Mouse (Mus musculus) small intestine, adult 2 months (tissue): ENCODE measurements around the gene Tmem177. TPM values are rescaled to one million over a fixed set of nuclear protein-coding genes. Genes with fewer than 3 reads are reported as not detected.

Experiments used
- H3K27ac ChIP-seq: fragments of 200-500 bp; 2 replicates; pipeline ENCODE4 v1.5.1; 2012; ENCODE audit warnings: low read depth, low read length, control low read depth, inconsistent platforms; ENCODE audit not compliant: insufficient read depth
- H3K27me3 ChIP-seq: fragments of 200-500 bp; 2 replicates; pipeline ENCODE4 v1.6.1; 2012; ENCODE audit warnings: mild to moderate bottlenecking, moderate library complexity, low read length, inconsistent platforms; ENCODE audit not compliant: control insufficient read depth, insufficient read depth
- H3K36me3 ChIP-seq: fragments of 200-500 bp; 2 replicates; pipeline ENCODE4 v1.6.1; 2012; ENCODE audit warnings: mild to moderate bottlenecking, low read length, control low read depth, inconsistent platforms; ENCODE audit not compliant: control insufficient read depth, insufficient read depth
- H3K4me1 ChIP-seq: fragments of 200-500 bp; 2 replicates; pipeline ENCODE4 v1.6.1; 2012; ENCODE audit warnings: low read length, inconsistent platforms, mixed read lengths; ENCODE audit not compliant: control insufficient read depth, insufficient read depth, insufficient read length
- H3K4me3 ChIP-seq: fragments of 200-500 bp; 2 replicates; pipeline ENCODE4 v1.5.1; 2012; ENCODE audit warnings: low read depth, mild to moderate bottlenecking, control low read depth, inconsistent platforms, low read length, moderate library complexity
- CTCF ChIP-seq: fragments of 200-500 bp; IDR thresholded peaks from 2 replicates; pipeline ENCODE4 v1.5.1; 2012; ENCODE audit warnings: low read depth, mild to moderate bottlenecking, control low read depth, inconsistent platforms, low read length, moderate library complexity, mixed read lengths; ENCODE audit not compliant: insufficient replicate concordance, insufficient read length; ENCODE audit errors: extremely low read depth
- POLR2A ChIP-seq: fragments of 200-500 bp; IDR thresholded peaks from 2 replicates; pipeline ENCODE4 v1.6.1; 2012; ENCODE audit warnings: low read depth, mild to moderate bottlenecking, control low read depth, inconsistent platforms, low read length, moderate library complexity
- WGBS: fragments of 180-500 bp; shearing (Covaris S2); methylation state at CpG from one replicate; pipeline ENCODE4 v1.1.7; 2018; 5-methylcytosine and 5-hydroxymethylcytosine counted together
- polyA plus RNA-seq: library from polyadenylated mRNA; depleted of rRNA; stranded (reverse); fragments of >200 nt; gene quantifications from 2 replicates; pipeline ENCODE4 v1.2.3, GENCODE M21; 2012; rRNA removed

The Tmem177 gene
- polyA plus RNA-seq, 1 experiment = 2.6 TPM

- Histone ChIP-seq H3K27me3 (no peaks in the 10 kb centered on the region), H3K27ac (no peak overlapping the region), H3K4me1 (no peaks in the 10 kb centered on the region), H3K36me3 (no peaks in the 10 kb centered on the region), H3K4me3 (no peak overlapping the region)
- TF ChIP-seq POLR2A (no peak), CTCF (no peak)
- 75% methylated on average over 6 of the region's 6 CpGs for WGBS
Measured at GRCm38 (mm10) chr1:119865311-119865710, 47.7 kb downstream of the Tmem177 start.

GRCm38 (mm10) chr1:119863507-119864296 is 49.3 kb downstream of the Tmem177 start:
- 65% methylated on average over 7 of the region's 7 CpGs for WGBS
- TF ChIP-seq CTCF (no peak), POLR2A (no peak)

GRCm38 (mm10) chr1:119859566-119859965 is 53.4 kb downstream of the Tmem177 start:
- WGBS = 79% methylated on average over 5 of the region's 5 CpGs
- no peaks in the 10 kb centered on the region for H3K4me1 ChIP-seq
- H3K36me3 ChIP-seq = no peaks in the 10 kb centered on the region
- H3K27ac ChIP-seq = no peak overlapping the region
- H3K4me3 ChIP-seq = no peak overlapping the region
- TF ChIP-seq CTCF = no peak
- TF ChIP-seq POLR2A = no peak
- H3K27me3 ChIP-seq = no peaks in the 10 kb centered on the region

More at GRCm38 (mm10) chr1:119863507-119864296, 49.3 kb downstream of the Tmem177 start:
- Histone ChIP-seq H3K36me3 (no peaks in the 10 kb centered on the region), H3K4me3 (no peak overlapping the region), H3K27ac (no peak overlapping the region), H3K27me3 (no peaks in the 10 kb centered on the region), H3K4me1 (no peaks in the 10 kb centered on the region)

Other genes with a start within 250 kb of the Tmem177 start
- gene Ptpn4, start 75.6 kb downstream of the Tmem177 start, polyA plus RNA-seq = 0.44 and 2.7 TPM in 2 replicates
- gene Cfap221, start 84.0 kb upstream of the Tmem177 start, polyA plus RNA-seq = not detected in 2 replicates
- gene Sctr, start 93.7 kb upstream of the Tmem177 start, polyA plus RNA-seq = 1.1 and 2.5 TPM in 2 replicates
- gene Tmem37, start 160.9 kb upstream of the Tmem177 start, polyA plus RNA-seq = 121 and 171 TPM in 2 replicates
- gene Dbi, start 207.9 kb upstream of the Tmem177 start, polyA plus RNA-seq = 419 and 468 TPM in 2 replicates
- gene 3110009E18Rik, start 208.0 kb upstream of the Tmem177 start, polyA plus RNA-seq = not detected in 2 replicates